Mouse (Mus musculus) adrenal gland, adult 18-20 months (tissue): ENCODE data around the gene Car11. TPM values are rescaled to one million over a fixed set of nuclear protein-coding genes. Genes with fewer than 3 reads are reported as not detected.

Source experiments
- DNase-seq, 2 experiments: peaks; one replicate each; pipeline ENCODE4 v3.0.0; 2021 to 2022; ENCODE audit warnings: low spot score in 2 of 2
- total RNA-seq, 2 experiments: library from RNA; stranded (reverse); gene quantifications; 1 replicate in 1 of 2; 2 replicates in 1 of 2; pipeline ENCODE4 v1.2.3; 2021

Car11 gene
- total RNA-seq, 2 experiments from 2014 or later = 15.8 to 16.9 TPM

DNA sequence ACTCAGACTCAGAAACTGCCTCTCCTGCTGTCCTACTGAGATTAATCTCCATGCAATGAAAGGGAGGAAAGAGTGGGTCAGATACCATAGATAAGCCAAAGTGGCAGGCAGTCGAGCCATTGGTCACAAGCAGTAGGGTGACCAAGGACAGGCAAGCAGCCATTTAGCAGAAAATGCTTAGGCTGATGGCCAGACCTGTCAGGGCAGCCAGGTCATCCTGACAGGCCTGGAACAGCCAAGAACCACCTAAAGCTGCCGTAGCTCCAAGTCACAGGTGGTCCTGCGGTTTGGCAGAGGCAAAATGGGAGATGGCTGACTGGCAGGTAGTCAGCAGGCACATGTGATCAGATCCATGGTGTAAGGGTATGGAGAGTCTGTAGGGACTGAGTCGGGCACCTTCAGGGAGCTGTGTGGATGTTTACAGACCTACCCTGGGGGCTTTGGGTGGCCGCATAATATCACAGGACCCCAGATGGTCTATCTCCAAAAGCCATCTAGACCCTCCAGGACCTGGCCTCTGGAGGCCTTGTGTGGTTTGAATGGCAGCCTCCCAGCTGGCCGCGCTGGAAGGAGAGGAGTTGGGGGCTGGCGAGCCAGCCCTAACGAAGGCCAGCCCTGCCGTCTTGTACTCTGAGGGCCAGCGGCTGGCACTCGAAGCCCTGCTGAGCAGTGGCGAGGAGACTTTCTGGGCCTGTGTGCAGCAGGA lies 22.2 kb downstream of the Car11 start:
- no peak for DNase-seq

DNA sequence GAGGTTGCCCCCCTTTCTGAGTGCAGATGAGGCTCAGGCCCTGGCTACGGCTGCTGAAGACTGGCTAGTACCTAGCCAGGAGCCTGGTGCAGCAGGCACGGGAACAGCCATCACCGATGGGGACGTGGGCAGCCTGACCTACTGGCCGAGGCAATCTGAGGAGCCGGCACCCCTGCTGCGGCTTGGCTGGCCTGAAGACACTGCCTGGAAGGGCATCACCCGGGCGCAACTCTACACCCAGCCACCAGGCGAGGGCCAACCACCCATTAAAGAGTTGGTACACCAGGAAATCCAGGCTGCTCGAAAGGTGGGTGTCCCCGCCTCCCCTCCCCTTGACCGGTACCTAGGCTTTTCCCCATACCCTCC lies 22.7 kb downstream of the Car11 start:
- DNase-seq = no peak

GRCm38 (mm10) chr7:45723301-45723700 lies 23.7 kb downstream of the Car11 start:
- DNase-seq = no peak

- DNase-seq = no peak
Observed at GRCm38 (mm10) chr7:45723781-45724180, 24.1 kb downstream of the Car11 start.

- no peak for DNase-seq
Observed at GRCm38 (mm10) chr7:45725151-45725550, 25.5 kb downstream of the Car11 start.

DNA sequence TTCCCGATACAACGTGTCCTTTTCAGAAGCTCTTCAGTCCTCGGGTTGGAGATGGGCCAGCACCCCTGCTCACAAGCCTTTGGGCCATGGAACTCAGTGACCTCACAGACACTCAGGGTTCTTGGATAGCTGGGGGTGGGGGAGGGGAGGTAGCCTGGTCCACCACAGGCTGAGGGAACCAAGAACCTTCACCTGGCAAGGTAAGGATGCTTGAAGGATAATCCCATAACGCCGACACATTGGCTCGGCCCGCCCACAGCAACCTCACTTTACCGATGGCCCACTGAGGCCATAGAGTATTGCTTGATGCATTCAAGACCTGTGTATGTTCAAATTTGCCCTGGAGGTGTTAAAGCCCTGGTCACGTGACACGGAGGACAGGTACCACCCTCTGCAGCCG lies 26.1 kb downstream of the Car11 start, which contains the start of gene Spaca4:
Spaca4 (minus strand) TSS at position 101 of the 400 bp plus-strand sequence.
- no peak for DNase-seq

- no peak for DNase-seq
Observed at GRCm38 (mm10) chr7:45726419-45726818, 26.8 kb downstream of the Car11 start.

DNA sequence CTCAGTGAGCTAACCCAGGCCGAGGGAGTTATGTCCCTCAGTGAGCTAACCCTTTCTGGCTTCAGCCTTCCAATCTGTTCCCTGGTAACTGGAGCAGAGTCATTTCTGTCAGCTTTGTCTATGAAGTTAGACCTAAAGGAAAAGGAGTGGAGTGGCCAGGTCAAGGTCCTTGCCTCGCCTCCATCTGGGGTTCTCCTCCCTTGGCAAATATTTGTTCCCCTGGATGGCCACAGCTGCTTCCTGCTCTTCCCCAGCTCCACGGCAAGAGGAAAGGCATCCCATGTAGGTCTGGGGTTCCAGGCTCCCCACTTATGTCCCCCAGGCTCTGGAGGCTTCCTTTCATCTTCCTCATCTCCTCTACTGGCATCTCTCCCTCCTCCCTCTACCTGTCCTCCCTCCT lies 28.0 kb downstream of the Car11 start:
- no peak for DNase-seq

DNA sequence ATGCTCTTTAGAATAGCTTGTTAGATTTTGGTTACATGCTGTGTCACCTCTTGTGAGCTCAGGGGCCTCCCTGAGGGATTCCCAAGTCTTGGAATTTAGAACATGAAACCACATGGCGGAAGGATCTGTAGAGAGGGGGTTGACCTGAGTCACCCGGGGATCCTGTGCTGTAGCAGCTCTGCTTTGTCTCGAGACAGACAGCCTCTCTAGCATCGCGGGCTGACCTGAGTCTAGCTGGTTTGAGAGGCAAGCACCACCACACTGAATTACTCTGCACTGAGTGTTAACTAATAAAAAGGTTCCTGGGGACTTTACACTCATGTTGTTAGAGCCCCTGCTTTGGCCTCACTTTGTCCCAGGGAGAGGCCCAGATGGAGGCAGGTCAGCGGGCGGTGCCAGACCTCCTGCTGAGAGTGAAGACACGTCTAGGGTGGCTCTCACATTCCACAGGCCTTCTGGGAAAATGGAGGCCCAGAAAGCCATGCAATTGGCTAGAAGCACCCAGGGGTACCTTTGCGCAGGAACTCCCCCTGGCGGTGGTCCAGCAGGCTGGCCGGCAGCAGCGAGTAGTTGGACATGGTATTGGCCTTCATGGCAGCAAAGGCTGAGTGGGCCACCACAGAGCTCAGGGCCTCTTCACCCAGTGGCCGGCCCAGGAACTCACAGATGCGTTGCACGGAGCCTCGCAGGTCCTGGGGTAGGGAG lies 31.2 kb downstream of the Car11 start:
- no peak for DNase-seq

DNA sequence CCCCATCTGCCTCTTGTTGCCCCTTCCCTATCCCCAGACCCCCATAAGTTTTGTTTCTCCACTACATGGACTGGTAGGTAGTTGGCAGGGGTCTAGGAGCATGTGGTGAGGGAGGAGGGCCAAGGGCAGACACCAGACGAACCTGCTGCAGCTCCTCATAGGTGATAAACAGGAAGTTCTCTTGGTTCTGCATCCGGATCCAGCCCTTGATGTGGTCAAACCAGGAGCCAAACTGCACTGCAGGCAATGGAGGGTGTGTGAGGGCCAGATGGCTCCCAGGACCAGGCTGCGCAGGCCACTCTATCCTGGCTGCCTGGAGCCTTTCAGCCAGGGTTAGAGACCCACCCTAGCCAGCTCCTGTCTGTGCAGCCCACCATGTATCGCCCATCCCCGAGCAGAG lies 33.8 kb downstream of the Car11 start:
- DNase-seq = no peak

- DNase-seq = peak; percentile 81 to 82
Observed at GRCm38 (mm10) chr7:45739162-45739763, 39.6 kb downstream of the Car11 start.

GRCm38 (mm10) chr7:45739820-45740219 lies 40.2 kb downstream of the Car11 start:
- no peak for DNase-seq

DNA sequence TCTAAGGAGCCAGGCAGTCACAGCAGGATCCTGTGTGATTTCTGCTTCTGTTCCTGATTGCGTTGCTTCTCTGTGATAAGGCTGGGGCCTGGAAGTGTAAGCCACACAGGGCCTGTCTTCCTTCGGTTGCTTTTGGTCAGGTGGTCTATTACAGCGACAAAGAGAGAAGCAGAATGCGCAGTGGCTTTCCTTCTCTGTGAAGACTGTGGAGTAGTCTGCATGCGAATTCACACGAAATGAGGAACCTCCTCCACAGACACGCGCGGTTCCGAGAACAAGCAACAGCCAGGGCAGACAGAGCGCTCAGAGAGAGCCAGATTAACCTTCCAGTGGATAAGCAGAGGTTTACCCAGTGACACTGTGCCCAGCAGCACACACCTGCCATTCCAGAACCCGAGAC lies 41.7 kb downstream of the Car11 start:
- DNase-seq = no peak

DNA sequence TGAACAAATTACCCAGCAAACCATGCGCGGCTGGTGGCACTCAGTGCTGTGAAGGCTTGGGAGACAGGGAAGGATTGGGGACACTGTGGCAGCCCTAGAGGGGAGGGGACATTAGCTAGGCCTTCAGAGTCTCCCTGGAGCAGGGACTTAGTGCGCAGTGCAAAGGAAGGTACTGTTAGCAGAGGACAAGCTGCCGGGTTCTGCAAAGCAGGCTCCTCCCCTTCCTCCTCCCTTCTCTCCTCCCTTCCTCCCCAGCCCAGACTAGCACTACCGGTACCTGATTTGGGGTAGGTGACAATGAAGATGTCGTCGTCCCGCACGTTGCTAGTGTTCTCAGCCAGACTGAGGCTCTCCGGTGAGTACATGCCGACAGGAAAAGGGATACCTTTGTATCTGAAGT lies 42.1 kb downstream of the Car11 start:
- DNase-seq = no peak

DNA sequence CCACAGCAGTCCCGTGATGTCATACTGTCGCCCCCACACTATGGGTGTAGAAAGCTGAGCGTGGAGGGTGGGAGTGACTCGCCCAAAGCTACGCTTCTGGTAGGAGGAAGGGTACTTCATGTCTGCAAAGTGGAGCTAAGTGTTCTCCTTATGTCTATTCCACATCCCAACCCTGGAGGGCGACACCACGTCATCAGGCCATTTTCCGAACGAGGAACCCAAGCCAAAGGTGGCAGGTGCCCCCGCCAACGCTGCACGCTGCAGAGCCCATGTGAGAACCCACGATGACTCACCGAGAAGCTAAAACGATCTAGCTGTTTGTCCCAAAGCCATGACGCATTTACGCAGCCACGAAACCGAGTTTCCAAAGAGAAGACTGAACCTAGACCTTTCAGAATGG lies 42.7 kb downstream of the Car11 start:
- DNase-seq = no peak

- DNase-seq = peak in 1 of 2 experiments; percentile 55
Observed at GRCm38 (mm10) chr7:45744387-45744786, 44.7 kb downstream of the Car11 start.

- DNase-seq = no peak
Observed at GRCm38 (mm10) chr7:45746518-45746917, 46.9 kb downstream of the Car11 start.

GRCm38 (mm10) chr7:45747450-45747849 lies 47.8 kb downstream of the Car11 start:
- DNase-seq = no peak

- no peak for DNase-seq
Observed at GRCm38 (mm10) chr7:45748110-45748509, 48.5 kb downstream of the Car11 start.

GRCm38 (mm10) chr7:45749401-45749800 lies 49.8 kb downstream of the Car11 start:
- DNase-seq = no peak

DNA sequence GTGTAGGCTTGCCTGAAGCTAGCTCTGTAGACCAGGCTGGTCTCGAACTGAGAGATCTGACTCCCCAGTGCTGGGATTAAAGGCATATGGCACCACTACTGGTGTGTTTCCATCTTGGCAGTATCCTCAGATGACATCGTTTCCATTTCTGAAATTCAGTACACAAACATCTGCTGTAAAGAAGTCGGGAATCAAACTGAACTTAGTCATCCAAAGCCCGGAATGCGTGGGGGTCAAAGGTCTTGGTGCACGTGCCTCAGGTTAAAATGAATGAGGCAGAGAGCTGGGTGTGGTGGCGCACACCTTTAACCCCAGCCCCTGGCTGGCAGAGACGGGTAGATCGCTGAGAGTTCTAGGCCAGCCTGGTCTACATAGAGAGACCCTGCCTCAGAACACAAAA lies 50.5 kb downstream of the Car11 start:
- no peak for DNase-seq
